Mouse (Mus musculus) layer of hippocampus, adult 2 months (tissue): Measurements from ENCODE around the gene Cyyr1. TPM values are rescaled to one million over a fixed set of nuclear protein-coding genes. Genes with fewer than 3 reads are reported as not detected.
A peak's percentile ranks its signal among the peaks of the same experiment; 100 is the strongest.
"Not testable (repeated sequence)": the region's sequence is repeated elsewhere in the genome, so short reads cannot be mapped to it uniquely, and the experiment has no call there.

Experiments
- DNase-seq, 2 experiments: peaks; one replicate each; pipeline ENCODE4 v3.0.0; 2022; ENCODE audit warnings: low spot score in 2 of 2
- H3K27ac ChIP-seq: fragments of 200-600 bp; 2 replicates; pipeline ENCODE4 v1.8.1; 2022
- H3K4me3 ChIP-seq: fragments of 200-600 bp; 2 replicates; pipeline ENCODE4 v1.8.1; 2022; ENCODE audit warnings: mild to moderate bottlenecking
- CTCF ChIP-seq: fragments of 200-600 bp; conservative IDR thresholded peaks from 2 replicates; pipeline ENCODE4 v1.8.1; 2022; ENCODE audit warnings: antibody characterized with exemption, mild to moderate bottlenecking, moderate library complexity
- long read RNA-seq, 2 experiments: library from polyadenylated mRNA; stranded (forward); transcript quantifications; one replicate each; pipeline ENCODE4 v2.0.0; 2021; ENCODE audit warnings: borderline mapping rate in 2 of 2
- total RNA-seq, 2 experiments: library from RNA; stranded (reverse); gene quantifications; 2 replicates each; pipeline ENCODE4 v1.2.3; 2021

Gene Cyyr1
- total RNA-seq: 1 to 10 TPM; 4.0 to 6.1 TPM
- long read RNA-seq, experiment 1, full-length matches to known transcripts: 1 of 1 reads
- long read RNA-seq, experiment 1, partial matches to known transcripts: 0 of 1 reads
- long read RNA-seq, experiment 1, other reads (novel, unspliced or antisense): 0 of 1 reads
- long read RNA-seq, experiment 2, full-length matches to known transcripts: 1 of 3 reads
- long read RNA-seq, experiment 2, partial matches to known transcripts: 0 of 3 reads
- long read RNA-seq, experiment 2, other reads (novel, unspliced or antisense): 2 of 3 reads

- not testable (repeated sequence) for H3K4me3 ChIP-seq, H3K27ac ChIP-seq, DNase-seq
These were observed at the start of gene Cyyr1 for GRCm38 (mm10) chr16:85553297-85553696. Gene Cyyr1, minus strand, starts transcription at chr16:85553397.

GRCm38 (mm10) chr16:85588844-85589243 lies 35.6 kb upstream of the Cyyr1 start:
- no peak overlapping the region for H3K27ac ChIP-seq
- no peak for TF ChIP-seq CTCF
- H3K4me3 ChIP-seq: no peak overlapping the region
- DNase-seq: no peak

DNA sequence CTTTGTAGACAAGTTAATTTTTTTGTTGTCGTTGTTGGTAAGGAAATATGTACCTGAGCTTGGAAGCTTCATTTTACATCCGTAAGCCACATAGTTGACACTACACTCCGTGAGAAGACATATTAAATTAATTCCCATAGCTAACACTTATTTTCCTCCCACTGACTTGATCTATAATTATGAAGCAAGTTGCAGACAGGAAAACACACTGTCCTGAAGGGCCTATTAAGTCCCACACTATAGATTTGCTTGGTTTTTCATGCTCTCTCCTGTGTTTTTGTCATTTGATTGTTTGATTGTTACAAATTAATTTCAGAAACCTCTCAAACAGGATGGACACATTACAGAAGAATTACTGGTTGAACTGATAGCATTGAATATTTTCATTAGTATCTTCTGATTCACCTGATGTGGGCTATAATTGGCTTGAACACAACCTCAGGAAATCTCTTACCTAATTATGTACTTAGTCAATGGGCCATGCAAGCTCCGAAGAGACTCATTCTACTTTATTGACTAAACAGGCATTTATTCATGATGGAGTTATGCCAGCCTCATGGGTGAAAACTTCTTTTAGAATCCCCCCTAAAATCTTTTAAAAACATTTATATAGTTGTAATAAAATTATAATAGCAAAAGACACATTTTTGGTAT lies 34.5 kb upstream of the Cyyr1 start:
- no peak overlapping the region for H3K27ac ChIP-seq
- TF ChIP-seq CTCF: no peak
- no peak overlapping the region for H3K4me3 ChIP-seq
- DNase-seq: no peak

GRCm38 (mm10) chr16:85566474-85566873 lies 13.3 kb upstream of the Cyyr1 start:
- TF ChIP-seq CTCF: no peak
- H3K27ac ChIP-seq: no peak overlapping the region
- no peak overlapping the region for H3K4me3 ChIP-seq
- no peak for DNase-seq

DNA sequence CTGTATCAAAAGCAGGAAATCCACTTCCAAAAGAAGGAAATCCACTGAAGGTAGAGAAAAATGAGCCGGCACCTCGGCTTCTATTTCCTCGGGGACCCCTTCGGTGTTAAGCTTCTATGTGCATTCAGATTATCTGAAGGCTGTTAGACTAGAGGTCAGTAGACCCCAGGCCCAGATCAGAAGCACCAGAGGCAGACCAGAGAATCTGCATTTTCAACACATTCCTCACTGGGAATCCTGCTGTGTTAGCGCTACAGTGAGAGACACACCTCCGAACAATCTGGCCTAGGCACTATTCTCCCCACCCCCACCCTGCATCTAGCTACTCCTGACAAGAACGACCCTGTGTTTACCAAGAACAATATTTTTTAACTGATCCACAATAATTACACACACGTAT lies 641 bp upstream of the Cyyr1 start:
- Histone ChIP-seq H3K27ac (no peak overlapping the region), H3K4me3 (no peak overlapping the region)
- no peak for TF ChIP-seq CTCF
- no peak for DNase-seq

GRCm38 (mm10) chr16:85551976-85552375 lies 1.2 kb downstream of the Cyyr1 start:
- not testable (repeated sequence) for H3K4me3 ChIP-seq, DNase-seq, H3K27ac ChIP-seq

DNA sequence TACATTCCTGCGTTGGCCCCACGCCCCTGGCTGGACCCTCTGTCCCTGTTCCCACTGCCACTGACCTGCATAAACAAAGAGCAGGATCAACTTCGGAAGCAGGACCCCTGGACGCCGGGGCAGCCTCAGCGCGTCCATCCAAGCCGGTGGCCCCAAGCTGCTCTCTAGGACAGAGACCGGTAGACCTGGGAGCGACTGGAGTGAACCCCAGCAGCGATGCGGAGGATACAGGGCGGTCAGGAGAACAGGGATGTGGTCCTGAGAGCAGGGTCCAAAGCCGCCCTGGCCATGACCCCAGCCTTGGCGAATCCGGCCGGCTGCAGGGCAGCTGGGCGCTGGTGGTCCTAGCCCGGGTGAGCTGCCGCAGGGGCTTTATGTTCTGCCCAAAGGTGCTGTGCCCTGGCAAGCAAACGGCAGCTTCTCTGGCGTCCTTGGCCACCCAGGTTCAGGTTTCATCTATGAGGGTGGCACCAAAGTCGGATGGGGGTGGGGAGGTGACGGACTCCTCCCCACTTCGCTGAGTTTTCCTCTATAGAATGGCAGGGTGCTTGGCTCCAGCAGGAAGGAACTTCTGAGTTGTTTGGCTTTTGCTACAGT lies 3.1 kb downstream of the Cyyr1 start:
- no peak for DNase-seq
- no peak for TF ChIP-seq CTCF
- Histone ChIP-seq H3K4me3 (peak overlapping the region; percentile 30), H3K27ac (peak overlapping the region; percentile 67)

- Histone ChIP-seq H3K27ac (peak overlapping the region; percentile 46; the same call in 1 of the 2 replicates), H3K4me3 (no peak overlapping the region)
- TF ChIP-seq CTCF: no peak
- DNase-seq: no peak
These were observed 6.7 kb downstream of the Cyyr1 start for GRCm38 (mm10) chr16:85546519-85546918.

DNA sequence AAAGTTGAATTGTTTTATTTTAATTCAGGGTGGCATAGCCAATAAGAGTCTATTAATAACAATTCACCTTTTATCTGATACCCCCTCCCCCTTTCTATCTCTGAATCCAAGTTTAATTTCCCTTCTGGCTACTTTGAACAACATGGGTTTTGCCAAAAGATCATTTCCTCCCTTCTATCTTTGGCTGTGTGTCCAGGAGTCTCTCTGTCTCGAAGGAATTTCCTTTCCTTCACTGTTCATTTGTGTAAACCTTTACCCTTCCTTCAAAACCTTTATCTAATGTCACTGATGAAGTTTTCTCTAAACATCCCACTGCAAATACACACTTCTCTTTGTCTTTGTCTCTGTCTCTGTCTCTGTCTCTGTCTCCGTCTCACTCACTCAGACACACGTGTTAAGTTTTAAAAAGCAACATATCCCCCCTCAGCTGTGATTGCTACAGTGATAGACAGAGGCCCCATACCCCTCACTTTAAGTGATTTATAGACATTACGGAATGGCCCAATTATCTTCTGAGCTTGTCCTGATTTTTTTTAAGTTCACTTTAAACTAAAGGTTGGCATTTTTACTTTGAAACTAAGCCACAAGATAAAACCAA lies 11.4 kb downstream of the Cyyr1 start:
- no peak for TF ChIP-seq CTCF
- DNase-seq: no peak
- H3K27ac ChIP-seq: no peak overlapping the region
- no peak overlapping the region for H3K4me3 ChIP-seq

- TF ChIP-seq CTCF: no peak
- DNase-seq: no peak
- no peak overlapping the region for H3K4me3 ChIP-seq
These were observed 12.2 kb downstream of the Cyyr1 start for GRCm38 (mm10) chr16:85541023-85541422.

GRCm38 (mm10) chr16:85538367-85538766 lies 14.8 kb downstream of the Cyyr1 start:
- Histone ChIP-seq H3K4me3 (no peak overlapping the region), H3K27ac (no peak overlapping the region)
- TF ChIP-seq CTCF: no peak
- no peak for DNase-seq

More at GRCm38 (mm10) chr16:85541023-85541422, 12.2 kb downstream of the Cyyr1 start:
- H3K27ac ChIP-seq: no peak overlapping the region

DNA sequence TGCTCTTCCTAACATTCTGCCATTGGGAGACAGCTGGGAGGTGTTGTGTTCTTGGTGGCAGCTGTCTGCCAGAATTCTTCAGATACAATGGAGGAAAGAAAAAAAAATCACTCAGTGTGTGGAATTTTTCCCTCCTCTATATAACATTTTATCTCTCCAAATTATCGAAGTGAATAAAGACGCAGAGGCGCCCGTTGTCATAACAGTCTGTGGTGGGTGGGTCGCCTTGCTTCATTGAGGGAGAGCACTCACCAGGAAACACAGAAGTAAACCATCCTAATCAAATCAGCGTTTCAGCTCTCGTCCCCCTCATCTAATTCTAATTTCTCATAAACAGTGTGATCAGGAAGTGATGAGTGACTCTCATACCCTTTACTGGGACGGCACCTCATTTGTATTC lies 17.1 kb downstream of the Cyyr1 start:
- TF ChIP-seq CTCF: no peak
- no peak for DNase-seq
- Histone ChIP-seq H3K4me3 (no peak overlapping the region), H3K27ac (no peak overlapping the region)
